Mouse (Mus musculus) kidney, adult 2 months (tissue): ENCODE data around the gene Ddit4.
A peak's percentile ranks its signal among the peaks of the same experiment; 100 is the strongest.

Experiments used
- CTCF ChIP-seq: fragments of 200-500 bp; conservative IDR thresholded peaks from 2 replicates; pipeline ENCODE4 v1.5.1; 2011; ENCODE audit warnings: low read depth, mild to moderate bottlenecking, control low read depth, low read length, moderate library complexity, mixed read lengths; ENCODE audit not compliant: insufficient read depth, insufficient read length
- POLR2A ChIP-seq: fragments of 200-500 bp; IDR thresholded peaks from one replicate; pipeline ENCODE4 v1.6.1; 2011; ENCODE audit warnings: low read depth, low read length, control low read depth

DNA sequence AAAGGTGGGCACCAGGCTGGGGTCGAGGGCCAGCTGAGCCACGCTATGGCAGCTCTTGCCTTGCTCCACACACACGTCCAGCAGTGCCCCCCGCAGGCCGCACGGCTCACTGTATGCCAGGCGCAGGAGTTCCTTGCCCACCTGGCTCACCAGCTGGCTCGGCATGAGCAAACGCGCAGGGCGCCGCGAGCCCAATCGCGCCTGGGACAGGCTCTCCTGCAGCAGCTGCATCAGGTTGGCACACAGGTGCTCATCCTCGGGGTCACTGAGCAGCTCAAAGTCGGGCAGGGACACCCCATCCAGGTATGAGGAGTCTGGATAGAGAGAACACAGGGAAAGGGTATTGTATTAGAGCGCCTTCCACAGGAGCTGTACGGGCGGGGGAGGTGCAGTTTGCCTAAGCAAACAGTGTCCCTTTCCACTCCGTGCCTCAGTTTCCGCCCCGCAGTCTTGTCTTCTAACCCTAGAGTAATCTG is 880 bp downstream of the Ddit4 start:
- TF ChIP-seq CTCF (peak; percentile 67), POLR2A (peak; percentile 20)
